Mouse (Mus musculus) hindbrain, embryonic 12.5 days (tissue): ENCODE data around the gene Plcl1. TPM values are rescaled to one million over a fixed set of nuclear protein-coding genes. Genes with fewer than 3 reads are reported as not detected.

ENCODE experiments used
- ATAC-seq: fragments of 200-750 bp; cut with Nextera tagmentation; 2 replicates; pipeline ENCODE4 v1.8.0; 2017; ENCODE audit warnings: moderate TSS enrichment; ENCODE audit not compliant: low FRiP score
- H3K27ac ChIP-seq: fragments of 300-500 bp; sonication (generic); 2 replicates; pipeline ENCODE4 v1.5.1; 2016; ENCODE audit warnings: mild to moderate bottlenecking
- H3K27me3 ChIP-seq: fragments of 300-500 bp; sonication (generic); 2 replicates; pipeline ENCODE4 v1.6.1; 2016; ENCODE audit warnings: mild to moderate bottlenecking
- H3K36me3 ChIP-seq: fragments of 300-500 bp; sonication (generic); 2 replicates; pipeline ENCODE4 v1.6.1; 2016; ENCODE audit warnings: mild to moderate bottlenecking
- H3K4me1 ChIP-seq: fragments of 300-500 bp; sonication (generic); 2 replicates; pipeline ENCODE4 v1.6.1; 2016
- H3K4me2 ChIP-seq: fragments of 300-500 bp; sonication (generic); replicated peaks from 2 replicates; pipeline ENCODE4 v1.6.1; 2016; ENCODE audit warnings: mild to moderate bottlenecking
- H3K4me3 ChIP-seq: fragments of 300-500 bp; sonication (generic); 2 replicates; pipeline ENCODE4 v1.5.1; 2016; ENCODE audit warnings: mild to moderate bottlenecking
- H3K9ac ChIP-seq: fragments of 300-500 bp; sonication (generic); 2 replicates; pipeline ENCODE4 v1.6.1; 2016; ENCODE audit warnings: mild to moderate bottlenecking, moderate library complexity
- H3K9me3 ChIP-seq: fragments of 300-500 bp; sonication (generic); replicated peaks from 2 replicates; pipeline ENCODE4 v1.6.1; 2016; ENCODE audit warnings: mild to moderate bottlenecking
- WGBS: fragments of 180-500 bp; shearing (Covaris S2); methylation state at CpG from one replicate; pipeline ENCODE4 v1.1.7; 2016; 5-methylcytosine and 5-hydroxymethylcytosine counted together
- polyA plus RNA-seq: library from polyadenylated mRNA; unstranded; fragments of >200 nt; fragmentation: Nextera tagmentation; extraction: Ambion mirVana; gene quantifications from 2 replicates; pipeline ENCODE4 v1.2.1, GENCODE M21; 2016

Gene Plcl1
- polyA plus RNA-seq, 1 experiment from 2014 or later, result 5.5 TPM

- 82% methylated on average over 7 of the region's 7 CpGs for WGBS
- Histone ChIP-seq H3K4me2 (no peak overlapping the region), H3K4me3 (no peak overlapping the region), H3K27me3 (no peaks in the 10 kb centered on the region), H3K27ac (no peak overlapping the region), H3K9ac (no peak overlapping the region), H3K9me3 (no peaks in the 10 kb centered on the region), H3K4me1 (no peaks in the 10 kb centered on the region), H3K36me3 (no peaks in the 10 kb centered on the region)
- ATAC-seq, result no peak
These were observed 152.2 kb downstream of the Plcl1 start for GRCm38 (mm10) chr1:55557960-55558359.

DNA sequence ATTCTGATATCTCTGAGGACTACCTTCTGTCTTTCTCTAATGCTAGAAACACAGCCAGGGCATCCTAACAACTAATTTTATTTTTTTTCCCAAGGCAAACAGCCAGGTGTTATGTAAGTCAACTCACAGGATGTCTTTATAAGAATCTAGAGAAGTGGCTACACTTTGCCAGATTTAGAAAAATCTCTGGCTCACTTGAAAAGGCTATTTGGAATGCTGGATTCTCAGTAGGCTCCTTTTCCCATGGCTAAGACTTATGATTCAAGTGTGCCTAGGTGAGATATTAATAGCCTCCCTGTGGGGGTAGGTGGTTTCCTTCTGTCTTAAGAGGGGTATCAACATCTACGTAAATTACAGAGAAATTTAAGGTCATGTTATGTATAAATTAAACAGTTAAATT lies 152.7 kb downstream of the Plcl1 start:
- no peak overlapping the region for H3K27ac ChIP-seq
- WGBS, result 88% methylated on average over 1 of the region's 1 CpGs

DNA sequence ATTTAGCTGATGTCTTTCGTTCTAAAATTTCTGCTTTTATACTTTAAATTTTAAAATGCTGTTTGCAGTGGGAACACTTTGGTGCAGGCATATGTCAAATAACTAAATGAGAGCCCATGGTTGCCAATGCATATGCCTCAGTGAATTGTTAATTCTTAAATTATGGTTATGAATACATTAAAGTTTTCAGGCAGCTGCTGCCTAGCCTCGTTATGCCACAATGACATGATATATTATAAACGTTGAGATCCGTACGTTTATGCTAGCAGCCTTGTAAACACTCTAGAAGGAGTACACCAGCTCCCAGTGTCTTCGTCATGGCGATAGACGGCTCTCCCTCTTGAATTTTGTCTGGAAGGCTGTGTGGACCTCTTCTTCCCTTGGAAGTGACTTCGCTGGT lies 154.3 kb downstream of the Plcl1 start:
- no peak overlapping the region for H3K4me2 ChIP-seq
- H3K4me3 ChIP-seq, result no peak overlapping the region
- no peak for ATAC-seq
- H3K36me3 ChIP-seq, result no peaks in the 10 kb centered on the region
- no peaks in the 10 kb centered on the region for H3K9me3 ChIP-seq
- no peaks in the 10 kb centered on the region for H3K27me3 ChIP-seq
- no peak overlapping the region for H3K9ac ChIP-seq
- no peak overlapping the region for H3K27ac ChIP-seq
- 80% methylated on average over 9 of the region's 9 CpGs for WGBS
- H3K4me1 ChIP-seq, result no peaks in the 10 kb centered on the region

More for the DNA sequence above, 152.7 kb downstream of the Plcl1 start:
- no peak overlapping the region for H3K9ac ChIP-seq
- no peaks in the 10 kb centered on the region for H3K4me1 ChIP-seq
- no peak overlapping the region for H3K4me2 ChIP-seq
- no peak for ATAC-seq
- no peaks in the 10 kb centered on the region for H3K36me3 ChIP-seq
- H3K9me3 ChIP-seq, result no peaks in the 10 kb centered on the region
- H3K4me3 ChIP-seq, result no peak overlapping the region
- H3K27me3 ChIP-seq, result no peaks in the 10 kb centered on the region

- H3K4me1 ChIP-seq, result no peaks in the 10 kb centered on the region
- H3K4me3 ChIP-seq, result no peak overlapping the region
- H3K36me3 ChIP-seq, result no peaks in the 10 kb centered on the region
- H3K27ac ChIP-seq, result no peak overlapping the region
- WGBS, result 82% methylated on average over 6 of the region's 6 CpGs
- no peak for ATAC-seq
- no peak overlapping the region for H3K4me2 ChIP-seq
- H3K9ac ChIP-seq, result no peak overlapping the region
- H3K27me3 ChIP-seq, result no peaks in the 10 kb centered on the region
- no peaks in the 10 kb centered on the region for H3K9me3 ChIP-seq
These were observed 160.2 kb downstream of the Plcl1 start for GRCm38 (mm10) chr1:55565933-55566332.

DNA sequence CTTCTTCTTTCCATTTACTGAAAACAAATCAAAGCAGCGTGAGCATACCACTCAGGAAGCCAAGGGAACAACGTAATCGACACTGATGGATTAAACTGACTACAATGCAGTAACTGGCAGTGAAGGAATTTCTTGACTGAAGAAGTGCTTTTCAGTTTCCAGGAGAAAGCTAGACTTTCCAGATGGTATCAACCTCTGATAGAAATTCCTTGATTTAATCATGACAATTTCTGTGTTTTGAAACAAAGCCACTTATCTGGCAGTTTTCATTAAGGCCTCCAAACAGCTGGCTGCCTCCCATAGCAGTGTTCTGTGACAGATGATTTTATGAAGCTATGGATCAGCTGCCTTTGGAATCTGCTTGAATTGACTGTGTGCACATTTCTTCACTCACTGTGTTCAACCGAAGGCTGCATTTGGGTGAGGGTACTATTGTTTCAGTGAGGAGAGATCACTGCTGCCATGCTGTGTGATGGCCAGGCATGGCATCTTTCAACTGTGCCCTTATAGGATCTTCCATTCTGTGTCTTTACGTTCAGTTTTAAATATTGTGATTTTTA lies 162.2 kb downstream of the Plcl1 start:
- ATAC-seq, result no peak
- Histone ChIP-seq H3K4me3 (no peak overlapping the region), H3K9ac (no peak overlapping the region), H3K36me3 (no peaks in the 10 kb centered on the region), H3K4me1 (no peaks in the 10 kb centered on the region), H3K9me3 (no peaks in the 10 kb centered on the region), H3K27me3 (no peaks in the 10 kb centered on the region), H3K27ac (no peak overlapping the region), H3K4me2 (no peak overlapping the region)
- WGBS, result 60% methylated on average over 5 of the region's 5 CpGs

GRCm38 (mm10) chr1:55570225-55570624 lies 164.5 kb downstream of the Plcl1 start:
- 83% methylated on average over 5 of the region's 5 CpGs for WGBS

GRCm38 (mm10) chr1:55571399-55571798 lies 165.7 kb downstream of the Plcl1 start:
- no peaks in the 10 kb centered on the region for H3K36me3 ChIP-seq
- no peaks in the 10 kb centered on the region for H3K9me3 ChIP-seq
- H3K27ac ChIP-seq, result no peak overlapping the region
- H3K27me3 ChIP-seq, result no peaks in the 10 kb centered on the region
- no peak for ATAC-seq
- H3K4me3 ChIP-seq, result no peak overlapping the region
- no peak overlapping the region for H3K9ac ChIP-seq
- peaks cover 2% of the 10 kb centered on the region; the same call in 1 of the 2 replicates for H3K4me1 ChIP-seq
- no peak overlapping the region for H3K4me2 ChIP-seq
- WGBS, result 88% methylated on average over 4 of the region's 4 CpGs

More at GRCm38 (mm10) chr1:55570225-55570624, 164.5 kb downstream of the Plcl1 start:
- H3K9ac ChIP-seq, result no peak overlapping the region
- H3K27me3 ChIP-seq, result no peaks in the 10 kb centered on the region
- no peak overlapping the region for H3K4me3 ChIP-seq
- no peak for ATAC-seq
- H3K4me2 ChIP-seq, result no peak overlapping the region
- H3K27ac ChIP-seq, result no peak overlapping the region
- no peaks in the 10 kb centered on the region for H3K36me3 ChIP-seq
- no peaks in the 10 kb centered on the region for H3K9me3 ChIP-seq
- no peaks in the 10 kb centered on the region for H3K4me1 ChIP-seq

DNA sequence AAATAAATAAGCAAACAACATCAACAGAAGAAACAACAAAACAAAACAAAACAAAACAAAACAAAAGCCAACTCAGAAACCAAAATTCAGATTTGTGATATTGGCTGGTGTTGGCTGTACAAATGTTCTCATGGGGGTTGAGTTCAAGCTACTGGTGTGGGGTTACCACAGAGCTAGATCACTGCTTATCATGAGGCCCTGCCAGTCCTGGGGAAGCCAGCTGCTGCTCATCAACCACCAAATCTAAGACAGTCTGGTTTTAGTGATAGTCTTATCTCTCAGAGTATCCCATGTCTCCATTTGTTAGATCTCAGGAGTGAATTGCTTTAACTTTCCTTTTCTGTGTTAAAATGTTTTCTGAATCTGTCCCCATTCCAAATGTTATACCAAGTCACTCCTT lies 166.5 kb downstream of the Plcl1 start:
- no peak overlapping the region for H3K4me3 ChIP-seq
- H3K9me3 ChIP-seq, result no peaks in the 10 kb centered on the region
- H3K36me3 ChIP-seq, result no peaks in the 10 kb centered on the region
- H3K27me3 ChIP-seq, result no peaks in the 10 kb centered on the region
- peaks cover 2% of the 10 kb centered on the region; the same call in 1 of the 2 replicates for H3K4me1 ChIP-seq
- no peak overlapping the region for H3K4me2 ChIP-seq
- ATAC-seq, result no peak
- H3K27ac ChIP-seq, result no peak overlapping the region
- H3K9ac ChIP-seq, result no peak overlapping the region

- Histone ChIP-seq H3K9ac (no peak overlapping the region), H3K9me3 (no peaks in the 10 kb centered on the region), H3K4me1 (peaks cover 2% of the 10 kb centered on the region; the same call in 1 of the 2 replicates), H3K27me3 (no peaks in the 10 kb centered on the region), H3K27ac (no peak overlapping the region), H3K4me2 (no peak overlapping the region), H3K36me3 (no peaks in the 10 kb centered on the region), H3K4me3 (no peak overlapping the region)
- no peak for ATAC-seq
- 93% methylated on average over 3 of the region's 3 CpGs for WGBS
These were observed 166.9 kb downstream of the Plcl1 start for GRCm38 (mm10) chr1:55572664-55573063.

DNA sequence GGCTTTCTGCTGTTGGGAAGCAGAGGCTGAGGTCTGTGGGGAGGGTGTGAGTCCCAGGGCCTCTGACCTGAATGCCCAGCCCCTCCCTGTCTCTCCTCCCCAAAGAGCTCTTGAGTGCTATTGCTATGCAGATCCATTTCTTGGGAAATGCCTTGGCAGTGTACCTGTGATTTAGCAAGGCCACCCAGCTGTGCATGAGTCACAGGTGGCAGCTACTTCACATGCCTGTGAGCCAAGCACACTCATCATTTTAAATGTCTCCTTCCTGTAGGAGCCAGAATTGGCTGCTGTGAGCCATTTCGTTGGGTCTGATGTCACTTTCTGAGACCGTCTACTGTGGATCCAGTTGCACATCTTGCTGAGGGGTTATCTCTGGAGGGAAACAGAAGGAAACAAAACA lies 170.2 kb downstream of the Plcl1 start:
- ATAC-seq, result no peak
- Histone ChIP-seq H3K4me3 (no peak overlapping the region), H3K36me3 (no peaks in the 10 kb centered on the region), H3K27ac (no peak overlapping the region), H3K9ac (no peak overlapping the region), H3K4me2 (no peak overlapping the region), H3K9me3 (no peaks in the 10 kb centered on the region), H3K27me3 (no peaks in the 10 kb centered on the region), H3K4me1 (peaks cover 2% of the 10 kb centered on the region; the same call in 1 of the 2 replicates)
- 53% methylated on average over 2 of the region's 2 CpGs for WGBS

DNA sequence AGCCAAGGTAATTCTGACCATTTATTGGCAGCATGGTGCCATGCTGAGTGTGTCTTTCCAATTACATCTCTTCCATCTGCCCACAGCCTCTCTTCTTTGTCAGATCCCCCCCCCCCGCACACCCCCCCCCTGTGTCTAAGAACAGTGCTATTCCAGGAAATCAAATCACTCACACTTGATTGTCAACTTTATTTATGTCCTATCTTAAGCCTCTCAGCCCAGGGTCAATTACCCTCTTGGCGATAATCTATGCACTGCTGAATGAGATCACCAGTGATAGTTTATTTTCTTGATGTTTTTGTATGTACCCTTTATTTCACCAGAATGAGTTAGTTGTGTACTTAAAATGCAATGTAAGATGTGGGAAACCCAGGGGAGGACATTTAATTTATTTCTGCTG lies 176.0 kb downstream of the Plcl1 start:
- H3K4me2 ChIP-seq, result no peak overlapping the region
- ATAC-seq, result no peak
- 69% methylated on average over 2 of the region's 2 CpGs for WGBS
- H3K4me3 ChIP-seq, result no peak overlapping the region
- H3K27ac ChIP-seq, result no peak overlapping the region
- no peaks in the 10 kb centered on the region for H3K27me3 ChIP-seq
- no peaks in the 10 kb centered on the region for H3K9me3 ChIP-seq
- no peak overlapping the region for H3K9ac ChIP-seq
- no peaks in the 10 kb centered on the region for H3K36me3 ChIP-seq
- H3K4me1 ChIP-seq, result no peaks in the 10 kb centered on the region

DNA sequence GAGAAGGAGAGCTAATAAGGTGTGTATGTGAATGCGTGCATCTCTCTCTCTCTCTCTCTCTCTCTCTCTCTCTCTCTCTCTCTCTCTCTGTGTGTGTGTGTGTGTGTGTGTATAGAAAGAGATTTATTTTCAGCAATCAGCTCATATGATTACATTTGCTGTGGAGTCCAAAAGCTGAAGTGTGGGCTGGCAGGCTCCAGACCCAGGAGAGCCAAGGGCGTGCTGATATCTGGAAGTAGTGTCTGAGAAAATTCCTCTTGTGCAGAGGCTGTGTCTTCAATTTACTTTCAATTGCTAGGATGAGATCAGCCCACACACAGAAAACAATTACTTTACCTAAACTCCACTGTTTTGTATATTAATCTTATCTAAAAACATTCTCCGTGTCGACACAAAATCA lies 179.7 kb downstream of the Plcl1 start:
- Histone ChIP-seq H3K27me3 (no peaks in the 10 kb centered on the region), H3K9me3 (no peaks in the 10 kb centered on the region), H3K4me2 (no peak overlapping the region), H3K4me3 (no peak overlapping the region), H3K4me1 (no peaks in the 10 kb centered on the region), H3K36me3 (no peaks in the 10 kb centered on the region), H3K9ac (no peak overlapping the region), H3K27ac (no peak overlapping the region)
- no peak for ATAC-seq
- 95% methylated on average over 4 of the region's 4 CpGs for WGBS

DNA sequence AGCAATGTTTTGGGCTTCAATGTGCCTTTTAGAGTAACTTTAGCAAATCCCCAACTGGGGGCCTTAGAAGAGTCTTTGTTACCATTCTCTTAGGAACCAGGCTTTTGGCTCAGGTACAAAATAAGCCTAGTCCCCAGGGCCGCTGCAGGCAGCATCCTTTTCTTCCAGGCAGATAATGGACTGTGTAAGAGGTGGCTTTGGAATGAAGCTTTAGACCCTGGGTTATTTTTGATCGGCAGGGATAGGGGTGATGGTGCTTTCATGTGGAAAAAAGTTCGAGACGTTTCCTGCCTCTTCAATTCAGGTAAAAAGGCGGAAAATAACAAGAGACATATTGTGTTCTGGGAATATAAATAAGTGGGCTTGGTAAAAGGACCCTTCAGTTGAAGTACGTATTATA lies 182.4 kb downstream of the Plcl1 start:
- Histone ChIP-seq H3K4me3 (no peak overlapping the region), H3K4me2 (no peak overlapping the region), H3K27ac (no peak overlapping the region), H3K27me3 (no peaks in the 10 kb centered on the region), H3K9me3 (no peaks in the 10 kb centered on the region), H3K4me1 (no peaks in the 10 kb centered on the region), H3K36me3 (no peaks in the 10 kb centered on the region), H3K9ac (no peak overlapping the region)
- ATAC-seq, result no peak
- 52% methylated on average over 6 of the region's 6 CpGs for WGBS
